Comparison of ENCODE assay signal across 10 mouse cellular contexts in the genomic region with DNA sequence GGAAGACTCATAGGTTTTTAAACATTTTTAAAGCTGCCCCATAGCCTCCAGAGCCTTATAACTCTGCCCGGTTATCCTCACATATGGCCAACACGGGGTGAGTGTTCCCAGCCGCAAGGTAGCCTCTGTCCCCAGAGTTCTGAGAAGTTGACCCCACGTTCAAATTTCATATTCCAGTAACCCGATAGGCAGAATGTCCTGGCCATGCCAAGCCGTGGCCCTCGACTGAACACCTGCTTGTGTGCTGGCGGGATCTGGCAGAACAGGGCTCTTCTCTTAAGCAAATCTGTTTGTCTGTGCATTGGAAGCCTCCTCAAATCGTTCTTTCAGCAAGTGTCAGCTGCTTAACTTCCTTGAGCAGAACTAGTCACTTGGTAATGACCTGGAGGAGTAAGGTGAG. TPM values are rescaled to one million over a fixed set of nuclear protein-coding genes. Genes with fewer than 3 reads are reported as not detected.
DNase-seq lines count a peak whose midpoint lies in the region; ATAC-seq and TF ChIP-seq lines count a peak whose summit lies in the region.
"Had no signal": no experiment of that assay in that cellular context is flagged by ENCODE, and none has a peak within 500 bp of the region (broad histone marks: within the 10 kb centered on the region; RNA-seq: fewer than 3 reads in every experiment).

No protein-coding gene starts in this region.

- TF ChIP-seq EP300 in heart, postnatal 0 days (IDR thresholded peaks at IDR 0.05; ENCODE audit: low read depth): no peak
- TF ChIP-seq EP300 in stomach, postnatal 0 days (optimal IDR thresholded peaks at IDR 0.05): no peak

- H3K4me2 ChIP-seq in heart, postnatal 0 days (ENCODE audit: low read depth, low read length): no peak overlapping the region
- H3K4me2 ChIP-seq in neural tube, embryonic 13.5 days: no peak overlapping the region
- H3K4me2 ChIP-seq in intestine, postnatal 0 days (replicated peaks; ENCODE audit: low read depth): no peak overlapping the region
- no peak overlapping the region for H3K4me2 ChIP-seq in stomach, postnatal 0 days (replicated peaks; ENCODE audit: low read depth)
- H3K4me2 ChIP-seq: embryonic facial prominence, embryonic 15.5 days; liver, embryonic 13.5 days had no signal

- H3K36me3 ChIP-seq in heart, postnatal 0 days (replicated peaks; ENCODE audit: control insufficient read depth, insufficient read depth, low read length): peaks cover 8% of the 10 kb centered on the region; the same call in 1 of the 2 replicates
- H3K36me3 ChIP-seq in neural tube, embryonic 13.5 days: peaks cover 27% of the 10 kb centered on the region
- H3K36me3 ChIP-seq in intestine, postnatal 0 days (ENCODE audit: control insufficient read depth, insufficient read depth): peaks cover 6% of the 10 kb centered on the region; the same call in 1 of the 2 replicates
- no peaks in the 10 kb centered on the region for H3K36me3 ChIP-seq in stomach, postnatal 0 days (ENCODE audit: control insufficient read depth, insufficient read depth, low read length)
- H3K36me3 ChIP-seq: embryonic facial prominence, embryonic 15.5 days had no signal

- H3K9me3 ChIP-seq in heart, postnatal 0 days (replicated peaks; ENCODE audit: control insufficient read depth, low read length): no peaks in the 10 kb centered on the region
- H3K9me3 ChIP-seq in neural tube, embryonic 13.5 days: no peaks in the 10 kb centered on the region
- no peaks in the 10 kb centered on the region for H3K9me3 ChIP-seq in intestine, postnatal 0 days (ENCODE audit: control insufficient read depth)
- H3K9me3 ChIP-seq in stomach, postnatal 0 days (ENCODE audit: control insufficient read depth, low read length): no peaks in the 10 kb centered on the region
- H3K9me3 ChIP-seq: embryonic facial prominence, embryonic 15.5 days; liver, embryonic 13.5 days had no signal

- H3K27ac ChIP-seq in heart, postnatal 0 days (ENCODE audit: low read depth): peak overlapping the region; percentile 61; the same call in 1 of the 2 replicates
- H3K27ac ChIP-seq in neural tube, embryonic 13.5 days (replicated peaks): peak overlapping the region; percentile 85; the same call in 1 of the 2 replicates
- peak overlapping the region; percentile 84 for H3K27ac ChIP-seq in intestine, postnatal 0 days (ENCODE audit: low read depth, low read length)
- no peak overlapping the region for H3K27ac ChIP-seq in stomach, postnatal 0 days (replicated peaks)
- H3K27ac ChIP-seq: embryonic facial prominence, embryonic 15.5 days; liver, embryonic 13.5 days had no signal

- H3K4me3 ChIP-seq in heart, postnatal 0 days (ENCODE audit: low read depth, low read length): no peak overlapping the region
- no peak overlapping the region for H3K4me3 ChIP-seq in neural tube, embryonic 13.5 days
- no peak overlapping the region for H3K4me3 ChIP-seq in intestine, postnatal 0 days (ENCODE audit: low read depth, low read length)
- H3K4me3 ChIP-seq in stomach, postnatal 0 days (ENCODE audit: low read depth, low read length): no peak overlapping the region
- H3K4me3 ChIP-seq: embryonic facial prominence, embryonic 15.5 days; liver, embryonic 13.5 days had no signal

- peaks cover 40% of the 10 kb centered on the region for H3K4me1 ChIP-seq in heart, postnatal 0 days (ENCODE audit: control insufficient read depth, insufficient read depth)
- peaks cover 91% of the 10 kb centered on the region for H3K4me1 ChIP-seq in neural tube, embryonic 13.5 days (replicated peaks)
- 0 out of 2 replicates have a peak, but pooled peaks cover 8% of the 10 kb centered on the region for H3K4me1 ChIP-seq in intestine, postnatal 0 days (replicated peaks; ENCODE audit: control insufficient read depth, insufficient read depth, low read length)
- peaks cover 1% of the 10 kb centered on the region; the same call in 1 of the 2 replicates for H3K4me1 ChIP-seq in stomach, postnatal 0 days (replicated peaks; ENCODE audit: control insufficient read depth, insufficient read depth)

- no peak for ATAC-seq in heart, postnatal 0 days (ENCODE audit: insufficient read depth, low read depth)
- no peak for ATAC-seq in neural tube, embryonic 13.5 days (ENCODE audit: low read depth)
- ATAC-seq in intestine, postnatal 0 days: no peak
- ATAC-seq in stomach, postnatal 0 days (ENCODE audit: low FRiP score, low TSS enrichment): no peak; the same call in 1 of the 2 replicates

- H3K27me3 ChIP-seq in heart, postnatal 0 days (ENCODE audit: control insufficient read depth, insufficient read depth, low read length): no peaks in the 10 kb centered on the region
- no peaks in the 10 kb centered on the region for H3K27me3 ChIP-seq in neural tube, embryonic 13.5 days
- H3K27me3 ChIP-seq in intestine, postnatal 0 days (replicated peaks; ENCODE audit: control insufficient read depth, insufficient read depth, low read length): no peaks in the 10 kb centered on the region
- H3K27me3 ChIP-seq in stomach, postnatal 0 days (ENCODE audit: control insufficient read depth, insufficient read depth, low read length): no peaks in the 10 kb centered on the region
- H3K27me3 ChIP-seq: embryonic facial prominence, embryonic 15.5 days; liver, embryonic 13.5 days had no signal

- no peak overlapping the region for H3K9ac ChIP-seq in heart, postnatal 0 days (replicated peaks; ENCODE audit: low read depth, low read length)
- 0 out of 2 replicates have a peak overlapping the region, but pooled peaks have one; percentile 54 for H3K9ac ChIP-seq in neural tube, embryonic 13.5 days
- no peak overlapping the region for H3K9ac ChIP-seq in intestine, postnatal 0 days (ENCODE audit: low read depth, low read length)
- H3K9ac ChIP-seq in stomach, postnatal 0 days (ENCODE audit: low read length): 0 out of 2 replicates have a peak overlapping the region, but pooled peaks have one; percentile 2
- H3K9ac ChIP-seq: embryonic facial prominence, embryonic 15.5 days; liver, embryonic 13.5 days had no signal

- WGBS in heart, postnatal 0 days: 84% methylated on average over 9 of the region's 9 CpGs
- 79% methylated on average over 9 of the region's 9 CpGs for WGBS in neural tube, embryonic 13.5 days
- WGBS in intestine, postnatal 0 days: 68% methylated on average over 9 of the region's 9 CpGs
- 72% methylated on average over 9 of the region's 9 CpGs for whole genome bisulfite sequencing in stomach, postnatal 0 days

- no peak for DNase-seq in heart, postnatal 0 days (ENCODE audit: low spot score)
- DNase-seq in heart, adult 18-20 months: no peak
- DNase-seq in neural tube, embryonic 10.5 days (ENCODE audit: extremely low spot score, low spot score): no peak
- no peak for DNase-seq in stomach, postnatal 0 days (ENCODE audit: low spot score)
- DNase-seq in right cerebral cortex, postnatal 10 days (ENCODE audit: low spot score in 2 of 2): no peak
- DNase-seq: cerebellum, postnatal 25 days; liver, embryonic 13.5 days had no signal

- TF ChIP-seq CTCF in heart, postnatal 0 days (IDR thresholded peaks at IDR 0.05; ENCODE audit: low read depth): no peak
- no peak for TF ChIP-seq CTCF in intestine, postnatal 0 days (IDR thresholded peaks at IDR 0.05; ENCODE audit: low read depth)
- no peak for TF ChIP-seq CTCF in stomach, postnatal 0 days (IDR thresholded peaks at IDR 0.05; ENCODE audit: low read depth)

RNA-seq across cellular contexts. Expression of gene Traf3ip2, which starts 55.4 kb away (rescaled TPM):
- 6.4 and 9.9 TPM in 2 replicates for total RNA-seq in heart, postnatal 0 days (2014; rRNA removed; ENCODE audit: low replicate concordance)
- polyA plus RNA-seq in heart, postnatal 0 days (2015; fragmentation: Nextera tagmentation; extraction: Ambion mirVana): 6.3 and 6.4 TPM in 2 replicates
- total RNA-seq in heart, adult 18-20 months (2021): 1 to 10 TPM; 4.7 to 5.4 TPM
- 4.8 and 5.0 TPM in 2 replicates for polyA plus RNA-seq in neural tube, embryonic 13.5 days (2015; fragmentation: Nextera tagmentation; extraction: Ambion mirVana)
- 25.3 and 27.8 TPM in 2 replicates for polyA plus RNA-seq in intestine, postnatal 0 days (2015; fragmentation: Nextera tagmentation; extraction: Ambion mirVana)
- polyA plus RNA-seq in stomach, postnatal 0 days (2015; fragmentation: Nextera tagmentation; extraction: Ambion mirVana): 19.4 and 24.1 TPM in 2 replicates

Comparison
In these comparisons a context has a peak if more than half of its experiments do, and no peak if none do; other contexts are left out.
1. H3K9ac ChIP-seq: peak in neural tube, embryonic 13.5 days (single experiment) and stomach, postnatal 0 days (single experiment); none in heart, postnatal 0 days (single experiment) and intestine, postnatal 0 days (single experiment).